Mouse (Mus musculus): ENCODE measurements around the gene Sorcs2. TPM values are rescaled to one million over a fixed set of nuclear protein-coding genes. Genes with fewer than 3 reads are reported as not detected.

Gene Sorcs2
- polyA plus RNA-seq, 1 experiment from 2014 or later: 21.2 TPM

DNA sequence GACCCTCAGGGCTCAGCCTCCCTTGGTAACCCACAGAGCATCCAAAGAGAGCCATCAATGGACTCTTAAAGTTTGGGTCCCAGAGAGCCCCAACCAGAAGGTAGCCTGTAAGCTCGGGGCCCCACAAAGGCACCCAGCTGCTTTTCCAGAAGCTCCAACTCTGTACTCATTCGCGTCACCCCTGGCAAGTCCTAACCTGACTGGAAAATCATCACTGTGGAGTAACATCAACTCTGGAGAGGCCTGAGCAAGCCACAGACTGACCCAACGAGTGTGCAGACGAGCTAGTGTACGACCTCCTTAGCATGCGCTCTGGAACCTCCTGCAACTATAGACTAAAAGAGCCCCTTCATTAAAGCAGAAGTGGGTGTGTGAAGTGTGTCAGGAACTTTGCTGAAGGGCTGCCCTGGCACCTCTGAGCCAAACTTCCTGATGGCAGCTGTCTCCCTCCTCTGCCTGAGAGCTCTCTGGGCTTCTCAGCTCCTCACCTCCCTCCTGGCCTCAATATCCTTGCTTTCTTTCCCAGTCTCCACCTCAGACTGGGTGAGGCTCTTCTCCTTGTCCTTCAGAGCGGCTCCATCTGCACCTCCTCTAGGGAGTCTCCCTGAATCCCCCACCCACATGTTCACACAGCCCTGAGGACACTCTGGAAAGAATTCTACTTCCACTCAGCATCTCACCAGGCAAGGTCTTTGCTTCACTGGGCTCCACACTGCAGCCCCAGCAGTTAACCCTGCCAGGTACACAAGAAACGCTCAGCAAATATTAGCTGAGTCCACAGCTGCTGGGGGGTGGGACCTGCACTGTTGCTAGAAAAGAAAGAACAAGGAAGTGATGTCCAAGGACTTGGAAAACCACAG, 8.0 kb downstream of the Sorcs2 start:
- 56% methylated on average over 9 of the region's 9 CpGs for WGBS
- peak overlapping the region; percentile 22; the same call in 1 of the 2 replicates for H3K4me2 ChIP-seq
- H3K36me3 ChIP-seq: no peaks in the 10 kb centered on the region
- no peaks in the 10 kb centered on the region for H3K9me3 ChIP-seq
- no peak overlapping the region for H3K9ac ChIP-seq
- no peak overlapping the region for H3K4me3 ChIP-seq
- peaks cover 82% of the 10 kb centered on the region for H3K4me1 ChIP-seq
- H3K27ac ChIP-seq: peak overlapping the region; percentile 95
- H3K27me3 ChIP-seq: no peaks in the 10 kb centered on the region
- peak; percentile 69 for ATAC-seq (ENCODE audit: borderline replicate concordance, extremely low read depth, low FRiP score, low TSS enrichment)

GRCm38 (mm10) chr5:36385062-36385461, 12.9 kb downstream of the Sorcs2 start:
- peak; percentile 86 for ATAC-seq (ENCODE audit: borderline replicate concordance, extremely low read depth, low FRiP score, low TSS enrichment)
- Histone ChIP-seq H3K4me3 (no peak overlapping the region), H3K9ac (no peak overlapping the region), H3K9me3 (no peaks in the 10 kb centered on the region), H3K27ac (peak overlapping the region; percentile 86), H3K4me1 (peaks cover 70% of the 10 kb centered on the region), H3K27me3 (no peaks in the 10 kb centered on the region), H3K36me3 (no peaks in the 10 kb centered on the region), H3K4me2 (peak overlapping the region; percentile 34)
- 4% methylated on average over 5 of the region's 5 CpGs for WGBS

GRCm38 (mm10) chr5:36383431-36383830, 14.5 kb downstream of the Sorcs2 start:
- no peak overlapping the region for H3K27ac ChIP-seq
- no peak overlapping the region for H3K4me3 ChIP-seq
- no peaks in the 10 kb centered on the region for H3K27me3 ChIP-seq
- H3K9ac ChIP-seq: no peak overlapping the region
- peaks cover 68% of the 10 kb centered on the region for H3K4me1 ChIP-seq
- H3K9me3 ChIP-seq: no peaks in the 10 kb centered on the region
- WGBS: 83% methylated on average over 4 of the region's 4 CpGs
- H3K4me2 ChIP-seq: no peak overlapping the region
- no peak for ATAC-seq (ENCODE audit: borderline replicate concordance, extremely low read depth, low FRiP score, low TSS enrichment)
- H3K36me3 ChIP-seq: no peaks in the 10 kb centered on the region

DNA sequence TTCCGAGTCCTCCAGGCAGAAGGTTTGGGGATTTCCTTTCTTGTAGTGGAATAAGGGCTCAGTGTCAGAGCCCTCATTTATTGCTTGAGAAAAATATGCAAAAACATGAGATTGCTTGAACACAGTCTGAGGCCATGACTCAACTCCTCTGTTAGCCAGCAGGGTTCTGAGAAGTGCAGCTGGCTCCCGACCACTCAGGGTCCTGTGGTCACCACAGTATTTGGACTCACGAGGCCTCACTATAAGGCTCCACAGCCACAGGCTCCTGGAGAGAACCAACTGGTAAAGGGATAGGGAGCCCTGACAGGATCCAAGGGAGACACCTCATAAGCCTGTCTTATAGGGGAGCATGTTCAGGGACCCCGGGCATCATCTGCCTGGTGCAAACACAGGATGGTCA, 15.2 kb downstream of the Sorcs2 start:
- no peak overlapping the region for H3K9ac ChIP-seq
- no peak overlapping the region for H3K27ac ChIP-seq
- H3K27me3 ChIP-seq: no peaks in the 10 kb centered on the region
- 64% methylated on average over 4 of the region's 4 CpGs for WGBS
- H3K36me3 ChIP-seq: no peaks in the 10 kb centered on the region
- H3K4me3 ChIP-seq: no peak overlapping the region
- no peaks in the 10 kb centered on the region for H3K9me3 ChIP-seq
- ATAC-seq (ENCODE audit: borderline replicate concordance, extremely low read depth, low FRiP score, low TSS enrichment): no peak
- H3K4me1 ChIP-seq: peaks cover 72% of the 10 kb centered on the region
- H3K4me2 ChIP-seq: no peak overlapping the region

- Histone ChIP-seq H3K9ac (no peak overlapping the region), H3K27ac (no peak overlapping the region), H3K4me1 (peaks cover 76% of the 10 kb centered on the region), H3K27me3 (no peaks in the 10 kb centered on the region), H3K4me3 (no peak overlapping the region), H3K9me3 (no peaks in the 10 kb centered on the region), H3K36me3 (no peaks in the 10 kb centered on the region), H3K4me2 (no peak overlapping the region)
- ATAC-seq (ENCODE audit: borderline replicate concordance, extremely low read depth, low FRiP score, low TSS enrichment): no peak
- WGBS: 53% methylated on average over 8 of the region's 8 CpGs
Measured at GRCm38 (mm10) chr5:36382134-36382693, 15.7 kb downstream of the Sorcs2 start.

DNA sequence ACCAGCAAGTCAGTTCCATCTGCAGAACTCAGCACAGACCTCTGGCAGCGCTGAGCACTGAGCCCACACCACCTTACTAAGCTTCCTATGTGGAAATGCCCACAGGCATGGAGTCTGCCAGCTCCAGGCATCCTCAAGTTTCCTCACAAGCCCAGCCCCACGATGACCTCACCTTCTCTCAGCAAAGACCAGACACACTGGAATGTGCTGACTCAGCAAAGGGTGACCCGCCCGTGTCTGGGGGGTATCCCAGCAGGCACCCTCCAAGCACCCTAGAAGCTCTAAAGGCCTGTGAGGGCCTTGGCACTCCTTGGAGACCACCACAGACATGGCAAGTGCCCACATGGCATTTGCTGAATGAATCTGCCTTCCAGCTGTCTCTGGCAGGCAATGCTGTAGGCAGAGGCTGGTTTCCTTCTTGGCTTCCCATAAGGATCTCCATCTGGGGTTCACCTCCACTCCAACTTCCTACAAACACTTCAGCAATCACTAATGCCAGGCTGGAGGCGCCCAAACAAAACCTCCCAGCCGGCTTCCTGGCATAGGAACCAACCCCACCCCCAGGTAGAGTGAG, 17.9 kb downstream of the Sorcs2 start:
- Histone ChIP-seq H3K9me3 (no peaks in the 10 kb centered on the region), H3K4me1 (peaks cover 78% of the 10 kb centered on the region), H3K27me3 (no peaks in the 10 kb centered on the region), H3K4me2 (no peak overlapping the region), H3K36me3 (no peaks in the 10 kb centered on the region), H3K27ac (peak overlapping the region; percentile 81), H3K9ac (no peak overlapping the region), H3K4me3 (no peak overlapping the region)
- ATAC-seq (ENCODE audit: borderline replicate concordance, extremely low read depth, low FRiP score, low TSS enrichment): no peak
- WGBS: 48% methylated on average over 6 of the region's 6 CpGs

DNA sequence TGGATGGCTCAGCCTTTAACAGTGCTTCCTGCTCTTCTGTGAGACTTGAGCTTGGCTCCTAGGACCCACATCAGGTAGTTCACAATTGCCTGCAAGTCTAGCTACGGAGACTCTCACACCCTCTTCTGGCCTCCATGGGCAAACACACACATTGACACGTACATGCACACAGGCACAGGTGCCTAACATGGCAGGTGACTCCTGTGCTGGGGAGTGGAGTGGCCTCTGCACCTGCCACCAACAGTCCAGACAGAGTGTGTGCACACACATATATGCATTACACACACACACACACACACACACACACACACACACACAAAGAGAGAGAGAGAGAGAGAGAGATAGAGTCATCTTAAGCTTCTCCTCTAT, 19.6 kb downstream of the Sorcs2 start:
- Histone ChIP-seq H3K36me3 (no peaks in the 10 kb centered on the region), H3K4me1 (peaks cover 78% of the 10 kb centered on the region), H3K4me3 (no peak overlapping the region), H3K9me3 (no peaks in the 10 kb centered on the region), H3K9ac (no peak overlapping the region), H3K27ac (no peak overlapping the region), H3K27me3 (no peaks in the 10 kb centered on the region), H3K4me2 (no peak overlapping the region)
- no peak for ATAC-seq (ENCODE audit: borderline replicate concordance, extremely low read depth, low FRiP score, low TSS enrichment)
- WGBS: 68% methylated on average over 2 of the region's 2 CpGs

GRCm38 (mm10) chr5:36377456-36378369, 20.2 kb downstream of the Sorcs2 start:
- no peak overlapping the region for H3K4me2 ChIP-seq
- H3K36me3 ChIP-seq: no peaks in the 10 kb centered on the region
- H3K9ac ChIP-seq: no peak overlapping the region
- H3K27ac ChIP-seq: no peak overlapping the region
- 60% methylated on average over 8 of the region's 8 CpGs for WGBS
- no peaks in the 10 kb centered on the region for H3K9me3 ChIP-seq
- no peaks in the 10 kb centered on the region for H3K27me3 ChIP-seq
- no peak for ATAC-seq (ENCODE audit: borderline replicate concordance, extremely low read depth, low FRiP score, low TSS enrichment)
- H3K4me3 ChIP-seq: no peak overlapping the region
- H3K4me1 ChIP-seq: peaks cover 79% of the 10 kb centered on the region

DNA sequence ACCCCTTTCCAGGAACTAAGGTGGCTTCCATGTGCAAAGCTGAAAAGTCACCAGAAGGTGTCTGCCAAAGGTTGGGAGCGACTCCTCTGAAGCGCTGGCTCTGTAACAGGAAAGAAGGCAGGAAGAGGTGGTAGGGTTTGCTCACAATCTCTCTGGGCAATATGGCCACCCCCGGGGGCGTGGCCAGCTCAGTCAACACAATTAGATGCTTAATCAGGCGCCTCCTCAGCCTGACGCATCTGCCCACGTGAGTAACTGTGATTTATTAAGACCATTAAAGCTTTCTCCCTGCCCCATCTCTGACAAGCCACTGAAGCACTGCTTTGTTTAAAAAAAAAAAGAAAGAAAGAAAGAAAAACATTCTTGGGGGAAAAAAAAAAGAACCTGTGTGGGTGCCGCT, 22.1 kb downstream of the Sorcs2 start:
- no peak overlapping the region for H3K4me3 ChIP-seq
- peaks cover 89% of the 10 kb centered on the region for H3K4me1 ChIP-seq
- no peak overlapping the region for H3K4me2 ChIP-seq
- no peak overlapping the region for H3K9ac ChIP-seq
- no peaks in the 10 kb centered on the region for H3K9me3 ChIP-seq
- WGBS: 47% methylated on average over 8 of the region's 8 CpGs
- H3K27me3 ChIP-seq: no peaks in the 10 kb centered on the region
- ATAC-seq (ENCODE audit: borderline replicate concordance, extremely low read depth, low FRiP score, low TSS enrichment): no peak
- H3K27ac ChIP-seq: no peak overlapping the region; the same call in 1 of the 2 replicates
- no peaks in the 10 kb centered on the region for H3K36me3 ChIP-seq

GRCm38 (mm10) chr5:36374221-36375050, 23.5 kb downstream of the Sorcs2 start:
- no peak overlapping the region for H3K4me2 ChIP-seq
- H3K9me3 ChIP-seq: no peaks in the 10 kb centered on the region
- H3K4me3 ChIP-seq: no peak overlapping the region
- H3K27ac ChIP-seq: peak overlapping the region; percentile 27
- H3K9ac ChIP-seq: no peak overlapping the region
- WGBS: 32% methylated on average over 19 of the region's 19 CpGs
- 0 out of 2 replicates have a peak, but pooled peaks have one; percentile 21 for ATAC-seq (ENCODE audit: borderline replicate concordance, extremely low read depth, low FRiP score, low TSS enrichment)
- H3K4me1 ChIP-seq: peaks cover 76% of the 10 kb centered on the region
- no peaks in the 10 kb centered on the region for H3K36me3 ChIP-seq
- no peaks in the 10 kb centered on the region for H3K27me3 ChIP-seq
